Mouse (Mus musculus): ENCODE data around the gene Klf3. TPM values are rescaled to one million over a fixed set of nuclear protein-coding genes. Genes with fewer than 3 reads are reported as not detected.

Gene Klf3
- total and polyA plus RNA-seq, 2 experiments, result 17.8 to 35.7 TPM

GRCm38 (mm10) chr5:64865219-64865964 lies 62.2 kb downstream of the Klf3 start:
- no peak overlapping the region for H3K9ac ChIP-seq (ENCODE audit: low read depth, low read length)

GRCm38 (mm10) chr5:64866331-64867050 lies 63.3 kb downstream of the Klf3 start:
- peaks cover 7% of the 10 kb centered on the region for H3K4me1 ChIP-seq (ENCODE audit: control insufficient read depth, insufficient read depth, low read length)
- no peaks in the 10 kb centered on the region for H3K79me2 ChIP-seq (ENCODE audit: control insufficient read depth, insufficient read depth, low read length)
- no peak overlapping the region for H3K27ac ChIP-seq (replicated peaks; ENCODE audit: insufficient read depth, low read depth, low read length)
- DNase-seq (ENCODE audit: extremely low read depth, low read depth, low spot score), result peak; percentile 62
- H3K4me3 ChIP-seq (ENCODE audit: insufficient read depth, low read depth, low read length), result no peak overlapping the region
- no peaks in the 10 kb centered on the region for H3K36me3 ChIP-seq (ENCODE audit: control insufficient read depth, insufficient read depth, low read length)
- no peak overlapping the region for H3K9ac ChIP-seq (ENCODE audit: low read depth, low read length)
- WGBS, result 50% methylated on average over 5 of the region's 5 CpGs
- TF ChIP-seq POLR2A (IDR thresholded peaks at IDR 0.05; ENCODE audit: extremely low read depth, insufficient read depth, low read length) (no peak), CTCF (IDR thresholded peaks at IDR 0.05; ENCODE audit: low read depth, low read length) (peak; percentile 51)
- no peaks in the 10 kb centered on the region for H3K27me3 ChIP-seq (ENCODE audit: control insufficient read depth, insufficient read depth, low read length)

More at GRCm38 (mm10) chr5:64865219-64865964, 62.2 kb downstream of the Klf3 start:
- TF ChIP-seq CTCF (IDR thresholded peaks at IDR 0.05; ENCODE audit: low read depth, low read length) (no peak), POLR2A (IDR thresholded peaks at IDR 0.05; ENCODE audit: extremely low read depth, insufficient read depth, low read length) (no peak)
- 0 out of 2 replicates have a peak overlapping the region, but pooled peaks have one; percentile 2 for H3K27ac ChIP-seq (replicated peaks; ENCODE audit: insufficient read depth, low read depth, low read length)
- no peak overlapping the region for H3K4me3 ChIP-seq (ENCODE audit: insufficient read depth, low read depth, low read length)
- H3K4me1 ChIP-seq (ENCODE audit: control insufficient read depth, insufficient read depth, low read length), result peaks cover 13% of the 10 kb centered on the region
- no peak for DNase-seq (ENCODE audit: extremely low read depth, low read depth, low spot score)
- WGBS, result 85% methylated on average over 12 of the region's 12 CpGs
- H3K79me2 ChIP-seq (ENCODE audit: control insufficient read depth, insufficient read depth, low read length), result no peaks in the 10 kb centered on the region
- H3K27me3 ChIP-seq (ENCODE audit: control insufficient read depth, insufficient read depth, low read length), result no peaks in the 10 kb centered on the region
- no peaks in the 10 kb centered on the region for H3K36me3 ChIP-seq (ENCODE audit: control insufficient read depth, insufficient read depth, low read length)

GRCm38 (mm10) chr5:64867124-64867523 lies 63.9 kb downstream of the Klf3 start:
- DNase-seq (ENCODE audit: extremely low read depth, low read depth, low spot score), result no peak
- TF ChIP-seq POLR2A (IDR thresholded peaks at IDR 0.05; ENCODE audit: extremely low read depth, insufficient read depth, low read length) (no peak), CTCF (IDR thresholded peaks at IDR 0.05; ENCODE audit: low read depth, low read length) (no peak)
- H3K9ac ChIP-seq (ENCODE audit: low read depth, low read length), result no peak overlapping the region
- H3K27ac ChIP-seq (replicated peaks; ENCODE audit: insufficient read depth, low read depth, low read length), result no peak overlapping the region
- H3K4me1 ChIP-seq (ENCODE audit: control insufficient read depth, insufficient read depth, low read length), result peaks cover 3% of the 10 kb centered on the region
- 69% methylated on average over 9 of the region's 9 CpGs for WGBS
- no peaks in the 10 kb centered on the region for H3K27me3 ChIP-seq (ENCODE audit: control insufficient read depth, insufficient read depth, low read length)
- no peak overlapping the region for H3K4me3 ChIP-seq (ENCODE audit: insufficient read depth, low read depth, low read length)
- H3K79me2 ChIP-seq (ENCODE audit: control insufficient read depth, insufficient read depth, low read length), result no peaks in the 10 kb centered on the region
- no peaks in the 10 kb centered on the region for H3K36me3 ChIP-seq (ENCODE audit: control insufficient read depth, insufficient read depth, low read length)

- H3K79me2 ChIP-seq (ENCODE audit: control insufficient read depth, insufficient read depth, low read length), result no peaks in the 10 kb centered on the region
These were observed 64.4 kb downstream of the Klf3 start for GRCm38 (mm10) chr5:64867551-64867950.

GRCm38 (mm10) chr5:64876086-64876830 lies 73.1 kb downstream of the Klf3 start:
- no peaks in the 10 kb centered on the region for H3K79me2 ChIP-seq (ENCODE audit: control insufficient read depth, insufficient read depth, low read length)
- peaks cover 8% of the 10 kb centered on the region for H3K4me1 ChIP-seq (ENCODE audit: control insufficient read depth, insufficient read depth, low read length)
- no peak overlapping the region for H3K9ac ChIP-seq (ENCODE audit: low read depth, low read length)
- H3K36me3 ChIP-seq (ENCODE audit: control insufficient read depth, insufficient read depth, low read length), result no peaks in the 10 kb centered on the region
- WGBS, result 78% methylated on average over 12 of the region's 12 CpGs
- H3K4me3 ChIP-seq (ENCODE audit: insufficient read depth, low read depth, low read length), result no peak overlapping the region
- no peaks in the 10 kb centered on the region for H3K27me3 ChIP-seq (ENCODE audit: control insufficient read depth, insufficient read depth, low read length)
- TF ChIP-seq POLR2A (IDR thresholded peaks at IDR 0.05; ENCODE audit: extremely low read depth, insufficient read depth, low read length) (no peak), CTCF (IDR thresholded peaks at IDR 0.05; ENCODE audit: low read depth, low read length) (no peak)
- H3K27ac ChIP-seq (replicated peaks; ENCODE audit: insufficient read depth, low read depth, low read length), result no peak overlapping the region
- DNase-seq (ENCODE audit: extremely low read depth, low read depth, low spot score), result no peak

More at GRCm38 (mm10) chr5:64867551-64867950, 64.4 kb downstream of the Klf3 start:
- TF ChIP-seq POLR2A (IDR thresholded peaks at IDR 0.05; ENCODE audit: extremely low read depth, insufficient read depth, low read length) (no peak), CTCF (IDR thresholded peaks at IDR 0.05; ENCODE audit: low read depth, low read length) (no peak)
- Histone ChIP-seq H3K36me3 (ENCODE audit: control insufficient read depth, insufficient read depth, low read length) (no peaks in the 10 kb centered on the region), H3K9ac (ENCODE audit: low read depth, low read length) (no peak overlapping the region), H3K4me1 (ENCODE audit: control insufficient read depth, insufficient read depth, low read length) (peaks cover 2% of the 10 kb centered on the region), H3K27me3 (ENCODE audit: control insufficient read depth, insufficient read depth, low read length) (no peaks in the 10 kb centered on the region), H3K27ac (replicated peaks; ENCODE audit: insufficient read depth, low read depth, low read length) (no peak overlapping the region), H3K4me3 (ENCODE audit: insufficient read depth, low read depth, low read length) (no peak overlapping the region)
- 90% methylated on average over 5 of the region's 5 CpGs for WGBS
- DNase-seq (ENCODE audit: extremely low read depth, low read depth, low spot score), result no peak
